Mouse (Mus musculus) frontal cortex, postnatal 36 days (tissue): Measurements from ENCODE around the gene Tmem184c.

Source experiments
- DNase-seq, 2 experiments: peaks; one replicate each; pipeline ENCODE4 v3.0.0; 2022; ENCODE audit warnings: low spot score in 2 of 2

Gene Tmem184c

GRCm38 (mm10) chr8:77610374-77610969 lies at the start of gene Tmem184c:
Gene Tmem184c (minus strand): TSS chr8:77610698.
- peak; percentile 98 to 99 for DNase-seq

GRCm38 (mm10) chr8:77659534-77660080 lies 49.1 kb upstream of the Tmem184c start:
- no peak for DNase-seq

GRCm38 (mm10) chr8:77658356-77658755 lies 47.9 kb upstream of the Tmem184c start:
- no peak for DNase-seq

DNA sequence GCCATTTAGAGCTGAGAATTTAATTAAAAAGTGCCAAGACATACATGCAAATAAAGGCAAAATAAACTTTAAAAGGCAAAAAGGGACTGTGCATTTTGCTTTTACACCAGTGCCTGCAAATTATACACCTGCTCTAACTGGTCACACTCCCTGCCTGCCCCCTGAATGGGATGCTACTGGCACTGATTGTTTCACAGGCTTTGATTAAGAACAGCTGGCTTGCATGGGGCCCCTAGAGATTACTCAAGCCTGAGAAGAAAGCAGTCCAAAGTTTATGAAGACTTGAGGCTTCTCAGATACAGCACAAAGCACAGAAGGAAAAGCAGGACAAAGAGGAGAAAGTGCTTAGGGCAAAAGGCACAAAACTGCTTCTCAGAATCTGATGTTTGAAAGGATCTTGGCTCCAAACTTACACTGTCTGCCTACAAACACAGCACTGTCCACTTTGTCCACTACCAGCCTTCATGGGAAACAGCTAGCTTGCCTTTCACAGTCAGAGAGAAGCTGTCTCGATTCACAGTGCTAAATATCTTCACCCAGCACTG lies 40.2 kb upstream of the Tmem184c start:
- no peak for DNase-seq

DNA sequence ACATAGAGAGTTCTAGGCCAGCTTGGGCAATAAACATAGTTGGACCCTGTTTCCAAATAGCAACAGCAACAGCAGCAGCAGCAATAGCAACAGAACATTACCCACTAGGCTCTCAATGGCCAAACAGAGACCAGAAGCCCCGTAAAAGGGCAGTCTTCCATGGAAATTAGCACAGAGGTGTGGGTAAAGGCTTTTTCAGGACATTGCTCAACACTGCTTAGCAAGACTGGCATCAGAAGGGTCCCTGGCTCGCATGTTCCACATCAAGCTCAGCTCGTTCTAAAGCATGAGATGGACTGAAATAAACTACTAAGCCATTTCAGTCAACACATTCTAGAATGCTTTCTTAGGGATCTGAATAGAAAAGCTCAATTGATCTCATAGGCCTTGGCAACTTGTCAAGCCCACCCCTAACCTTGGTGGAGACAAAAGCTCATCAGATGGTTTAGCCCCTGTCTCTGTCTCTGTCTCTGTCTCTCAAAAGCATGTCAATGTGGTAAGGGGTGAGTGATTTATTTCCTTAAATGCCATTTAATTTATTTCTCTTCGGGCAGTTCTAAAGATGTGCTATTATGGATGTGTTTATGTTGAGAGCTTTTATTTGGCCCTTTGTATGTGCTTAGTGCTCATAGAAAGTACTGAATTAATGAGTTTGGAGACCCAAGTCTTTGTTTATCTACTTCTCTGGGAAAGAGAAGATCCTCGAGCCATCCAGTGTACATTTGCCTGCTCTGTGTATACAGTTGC lies 29.8 kb upstream of the Tmem184c start:
- no peak for DNase-seq

- no peak for DNase-seq
Measured at GRCm38 (mm10) chr8:77637593-77637992, 27.1 kb upstream of the Tmem184c start.

- DNase-seq: no peak
Measured at GRCm38 (mm10) chr8:77634035-77634434, 23.5 kb upstream of the Tmem184c start.

- DNase-seq: no peak
Measured at GRCm38 (mm10) chr8:77633211-77633610, 22.7 kb upstream of the Tmem184c start.

DNA sequence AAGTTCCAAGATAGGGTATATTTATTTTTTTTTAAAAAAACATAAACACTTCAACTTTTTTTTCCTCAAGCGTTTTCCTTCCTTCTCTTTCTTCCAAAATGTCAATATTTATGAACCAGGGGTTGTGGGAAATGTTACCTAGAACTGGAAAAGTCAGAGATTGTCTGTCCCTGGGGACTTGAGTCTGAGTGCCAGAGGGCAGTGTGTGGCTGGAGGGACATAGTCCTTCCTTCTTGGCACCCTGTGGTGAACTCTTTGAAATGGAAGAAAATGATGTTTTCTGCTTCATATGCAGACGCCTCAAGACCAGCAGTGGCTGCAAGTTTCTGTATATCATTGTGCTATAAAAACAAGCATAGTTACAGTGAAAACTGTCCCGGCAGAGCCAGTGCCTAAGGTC lies 20.2 kb upstream of the Tmem184c start:
- no peak for DNase-seq

DNA sequence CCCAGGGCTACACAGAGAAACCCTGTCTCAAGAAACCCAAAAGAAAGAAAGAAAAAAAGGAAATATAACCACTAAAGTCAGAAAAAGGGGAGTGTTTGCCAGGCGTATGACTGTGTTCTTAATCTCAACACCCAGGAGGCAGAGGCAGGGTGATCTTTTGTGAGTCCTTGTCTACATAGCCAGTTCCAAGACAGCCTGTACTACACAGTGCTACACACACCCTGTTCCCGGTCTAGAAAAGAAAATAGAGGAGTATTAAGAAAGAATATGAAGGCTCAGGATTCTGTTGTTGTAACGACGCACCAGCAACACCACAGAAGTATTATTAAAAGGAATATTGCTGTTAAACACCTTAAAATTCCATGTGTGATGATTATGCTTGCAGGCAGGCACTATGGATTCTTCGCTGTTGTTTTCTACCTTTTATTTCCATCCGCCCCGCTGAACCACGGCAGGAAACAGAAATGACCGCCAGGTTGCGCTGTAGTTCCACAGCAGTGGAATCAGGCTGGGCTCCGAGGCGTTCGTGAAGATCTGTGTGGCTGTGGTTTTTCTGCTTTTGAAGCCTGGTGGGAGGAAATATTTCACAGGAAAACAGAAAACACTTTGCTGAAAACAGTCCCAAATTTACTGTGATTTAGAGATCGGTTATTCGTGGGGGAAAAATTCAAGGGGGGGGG lies 19.5 kb upstream of the Tmem184c start:
- DNase-seq: peak; percentile 72 to 87

- DNase-seq: no peak
Measured at GRCm38 (mm10) chr8:77623677-77624209, 13.2 kb upstream of the Tmem184c start.

DNA sequence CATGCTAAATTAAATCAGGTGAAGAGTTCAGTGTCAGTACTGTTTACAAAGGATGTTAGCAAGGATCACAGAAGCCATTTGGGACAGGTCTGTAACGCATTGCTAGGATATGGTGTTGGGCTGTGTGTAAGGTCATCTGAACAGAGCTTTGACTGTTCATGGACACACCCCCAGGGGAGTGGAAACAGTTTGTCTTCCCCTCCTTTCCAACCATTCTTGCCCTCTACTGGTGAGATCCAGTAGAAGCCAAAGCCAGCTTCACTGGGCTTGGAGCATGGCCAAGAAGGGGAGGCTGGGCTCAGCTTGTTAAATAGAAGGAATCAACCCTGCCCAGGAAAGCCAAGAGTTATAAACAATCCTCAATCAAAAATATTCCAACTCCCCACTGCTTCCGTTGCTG lies 7.4 kb upstream of the Tmem184c start:
- DNase-seq: no peak

- DNase-seq: no peak
Measured at GRCm38 (mm10) chr8:77609621-77610020, 877 bp downstream of the Tmem184c start.

- no peak for DNase-seq
Measured at GRCm38 (mm10) chr8:77584174-77584573, 26.3 kb downstream of the Tmem184c start.

DNA sequence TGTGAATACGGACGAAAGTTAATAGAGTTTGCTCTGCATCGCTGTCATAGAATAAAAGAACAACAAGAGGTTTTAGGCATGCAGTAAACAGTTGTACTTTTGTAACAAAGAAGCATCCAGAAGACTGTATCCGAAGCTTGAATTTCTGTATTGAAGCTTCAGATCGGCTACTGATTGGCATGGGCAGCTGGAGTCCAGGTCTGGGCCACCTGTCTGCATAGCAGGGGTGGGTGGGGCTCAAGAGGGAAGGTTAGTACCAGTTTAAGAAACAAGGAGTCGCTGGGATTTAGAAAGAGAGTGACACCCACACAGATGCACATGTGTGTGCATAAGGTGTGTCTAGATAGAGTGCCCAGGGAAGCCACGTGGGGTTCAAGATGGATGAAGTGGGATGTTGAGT lies 32.8 kb downstream of the Tmem184c start:
- no peak for DNase-seq

DNA sequence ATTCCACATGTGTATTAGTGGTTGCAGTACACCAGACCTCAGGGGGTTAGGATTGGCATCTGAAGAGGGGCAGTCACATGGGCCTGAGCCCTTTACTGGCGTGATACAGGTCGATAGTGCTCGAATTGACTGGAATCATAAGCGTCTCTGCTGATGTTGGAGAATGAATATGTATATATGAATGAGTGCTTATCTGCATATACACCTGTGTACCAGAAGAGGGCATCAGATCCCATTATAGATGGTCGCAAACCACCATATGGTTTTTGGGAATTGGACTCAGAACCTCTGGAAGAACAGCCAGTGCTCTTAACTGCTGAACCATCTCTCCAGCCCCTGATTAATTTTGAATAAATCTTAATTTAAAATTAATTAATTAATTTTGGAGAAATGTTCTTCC lies 36.3 kb downstream of the Tmem184c start:
- no peak for DNase-seq

- DNase-seq: no peak
Measured at GRCm38 (mm10) chr8:77561441-77561840, 49.1 kb downstream of the Tmem184c start.

DNA sequence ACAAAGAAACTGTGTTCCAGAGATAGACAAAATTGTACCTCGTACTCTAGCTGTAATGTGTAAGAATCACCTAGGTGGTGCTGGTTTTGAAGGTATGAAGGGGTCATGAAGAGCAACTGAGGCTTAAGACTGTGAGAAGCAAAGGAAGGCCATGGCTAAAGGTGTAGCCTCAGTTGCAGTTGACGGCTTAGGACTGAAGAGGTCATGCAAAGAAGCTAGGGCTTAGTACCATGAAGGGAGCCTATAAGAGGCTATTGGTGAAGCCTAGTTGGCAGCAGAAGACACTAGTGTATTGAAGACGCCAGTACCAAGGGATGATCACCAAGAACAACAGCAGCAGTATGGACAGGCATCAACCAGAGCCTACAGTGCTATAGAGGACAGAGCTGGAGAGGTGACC lies 58.0 kb downstream of the Tmem184c start:
- no peak for DNase-seq

DNA sequence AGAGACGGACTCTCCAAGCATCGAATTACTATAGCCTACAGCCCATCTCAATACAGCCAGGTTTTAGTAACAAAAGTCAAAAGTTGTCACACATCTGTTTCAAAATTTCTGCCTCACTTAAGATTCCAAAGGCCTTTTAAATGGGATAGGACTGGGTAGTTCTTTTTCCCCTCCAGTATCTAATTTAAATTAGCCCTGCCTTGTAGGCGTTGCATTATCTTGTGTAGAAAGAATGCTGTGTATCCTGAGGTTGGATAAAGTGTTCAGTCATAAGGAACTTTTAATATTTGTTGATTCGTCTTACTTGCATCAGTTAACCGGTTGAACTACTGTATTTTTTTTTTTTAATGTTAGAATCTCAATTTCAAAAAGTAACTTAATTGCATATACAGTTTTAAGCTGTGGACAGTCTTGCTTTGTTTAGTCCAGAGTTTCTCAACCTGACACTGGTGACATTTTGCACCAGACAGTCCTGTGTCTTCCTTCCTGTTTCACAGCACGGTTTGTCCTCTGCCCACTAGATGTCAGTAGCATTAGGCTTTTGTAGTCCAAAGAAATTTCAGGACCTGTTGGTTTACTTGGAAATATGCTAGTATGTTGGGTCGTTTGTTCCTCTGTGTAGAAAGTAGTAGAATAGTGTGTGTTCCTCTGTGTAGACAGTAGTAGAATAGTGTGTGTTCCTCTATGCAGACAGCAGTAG lies 60.5 kb downstream of the Tmem184c start:
- DNase-seq: peak in 1 of 2 experiments; percentile 21

GRCm38 (mm10) chr8:77549121-77549706 lies 61.3 kb downstream of the Tmem184c start, which contains the start of gene Prmt9:
Gene Prmt9 (plus strand): TSS chr8:77549397.
- DNase-seq: peak; percentile 94 to 95
